Mouse (Mus musculus) gonadal fat pad, adult 2 months (tissue): ENCODE results near the gene Ceacam3. TPM values are rescaled to one million over a fixed set of nuclear protein-coding genes. Genes with fewer than 3 reads are reported as not detected.
"Not testable (repeated sequence)": the region's sequence is repeated elsewhere in the genome, so short reads cannot be mapped to it uniquely, and the experiment has no call there.

Experiments
- DNase-seq: peaks from one replicate; pipeline ENCODE4 v3.0.0-alpha.2; 2012; ENCODE audit warnings: low read depth
- polyA plus RNA-seq: library from polyadenylated mRNA; depleted of rRNA; stranded (reverse); fragments of >200 nt; gene quantifications from 2 replicates; pipeline ENCODE4 v1.2.3, GENCODE M21; 2012; rRNA removed

Gene Ceacam3
- not detected in 2 replicates for polyA plus RNA-seq

DNA sequence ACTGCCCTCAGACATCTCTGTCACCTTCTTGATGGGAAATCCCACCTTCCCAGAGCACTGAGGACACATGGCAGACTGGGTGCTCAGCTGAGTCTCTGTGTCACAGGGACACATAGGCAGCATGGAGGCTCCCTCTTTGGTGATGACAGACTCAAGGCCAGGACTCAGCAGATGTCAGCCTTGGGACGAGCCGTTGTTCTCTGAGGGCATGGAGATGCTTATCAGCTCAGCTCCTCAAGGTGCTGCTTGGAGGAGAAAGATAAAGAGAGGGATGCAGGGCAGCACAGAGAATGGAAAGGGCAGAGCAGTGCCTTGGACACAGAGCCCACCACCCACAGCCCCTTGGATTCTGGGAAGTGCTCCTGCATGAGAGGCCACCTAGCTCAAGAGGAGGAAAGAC lies at the start of gene Ceacam3:
TSS of gene Ceacam3 (plus strand) at position 352 of the 400 bp plus-strand sequence.
- DNase-seq, result no peak

DNA sequence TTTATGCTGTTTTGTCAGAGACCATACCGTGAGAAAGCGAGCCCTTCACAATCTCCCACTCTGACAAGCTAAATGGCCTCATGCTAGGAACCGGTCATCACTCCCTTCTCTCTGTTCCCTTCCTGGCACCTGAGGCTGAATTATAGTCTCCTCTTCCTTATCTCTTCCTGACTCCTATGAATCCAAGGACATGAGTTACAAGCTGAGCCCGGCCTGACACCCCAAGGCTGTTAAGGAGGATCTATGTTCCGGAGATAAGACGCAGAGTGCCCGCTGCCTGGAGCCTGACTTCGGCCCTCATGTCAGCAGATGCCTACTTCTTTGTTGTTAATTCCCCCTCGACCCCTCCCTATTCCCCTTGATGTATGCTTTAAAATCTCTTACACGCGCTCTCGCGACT lies 48.5 kb upstream of the Ceacam3 start:
- DNase-seq, result not testable (repeated sequence)

DNA sequence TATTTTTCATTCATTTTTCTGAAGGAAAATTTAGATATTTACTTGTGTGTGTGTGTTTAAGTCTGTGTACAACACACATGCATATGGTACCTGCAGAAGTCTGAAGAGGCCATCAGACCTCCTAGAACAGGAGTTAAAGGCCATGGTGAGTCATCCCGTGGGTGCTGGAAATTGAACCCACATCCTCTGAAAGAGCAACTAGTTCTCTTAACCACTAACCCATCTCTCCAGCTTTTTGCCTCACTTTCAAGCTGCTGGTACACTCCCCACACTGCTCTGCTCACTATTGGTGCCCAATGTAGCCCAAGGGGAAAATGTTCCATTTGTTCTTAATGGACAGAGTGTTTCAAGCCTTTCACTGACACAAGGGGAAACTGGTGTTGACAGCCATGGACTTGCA lies 14.8 kb upstream of the Ceacam3 start:
- no peak for DNase-seq

DNA sequence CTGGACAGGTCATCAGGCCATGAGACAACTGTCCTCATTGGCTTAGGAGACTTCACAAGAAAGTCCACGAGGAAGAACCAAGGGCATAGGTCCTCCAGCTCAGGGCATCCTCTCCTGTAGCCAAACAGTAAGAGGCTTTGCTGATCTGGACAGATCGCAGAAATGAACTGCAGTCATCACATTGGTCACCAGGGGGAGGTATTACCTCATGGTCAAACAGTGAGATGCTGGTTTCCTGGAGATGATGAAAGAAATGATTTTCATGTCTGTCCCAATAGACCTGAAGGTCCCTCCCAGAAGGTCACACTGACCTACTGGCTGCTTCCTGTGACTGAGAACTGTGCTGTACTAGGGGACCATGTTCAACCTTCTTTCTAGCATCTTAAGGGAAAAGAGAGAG lies 5.6 kb downstream of the Ceacam3 start:
- no peak for DNase-seq

DNA sequence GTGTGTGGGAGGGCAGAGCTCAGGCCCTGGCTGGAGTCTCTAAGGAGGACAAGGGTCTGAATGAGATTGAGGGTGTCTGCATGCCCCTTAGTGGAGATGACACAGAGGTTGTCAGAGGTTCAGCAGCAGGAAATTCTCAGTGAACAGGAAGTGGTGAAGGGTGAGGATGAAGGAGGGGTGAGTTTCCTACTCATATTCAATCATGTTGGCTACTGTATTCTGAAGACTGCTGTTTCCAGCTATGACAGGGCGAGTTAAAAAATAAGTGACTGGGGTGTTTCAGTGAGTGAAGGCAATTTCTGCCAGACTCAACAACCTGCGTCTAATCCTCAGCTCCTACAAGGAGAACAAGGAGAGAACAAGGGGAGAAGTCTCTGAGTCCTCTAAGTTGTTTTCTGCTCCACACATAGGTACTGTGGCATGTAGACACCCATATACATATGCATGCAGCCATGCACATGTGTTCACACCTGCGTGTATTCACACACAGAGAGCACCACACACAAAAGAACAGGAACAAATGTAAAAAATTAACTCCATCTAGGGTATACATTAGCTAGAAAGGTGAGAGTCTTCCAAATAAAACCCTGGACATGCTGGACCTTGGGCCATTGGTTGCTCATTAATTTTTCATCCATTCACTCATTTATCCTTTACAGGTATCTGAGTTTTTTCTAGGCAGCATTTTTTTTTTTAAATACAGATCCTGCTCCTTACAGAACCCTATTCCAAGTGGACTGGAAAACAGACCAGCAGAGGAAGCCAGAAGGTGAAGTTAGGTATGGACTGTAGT lies 7.0 kb downstream of the Ceacam3 start:
- no peak for DNase-seq

DNA sequence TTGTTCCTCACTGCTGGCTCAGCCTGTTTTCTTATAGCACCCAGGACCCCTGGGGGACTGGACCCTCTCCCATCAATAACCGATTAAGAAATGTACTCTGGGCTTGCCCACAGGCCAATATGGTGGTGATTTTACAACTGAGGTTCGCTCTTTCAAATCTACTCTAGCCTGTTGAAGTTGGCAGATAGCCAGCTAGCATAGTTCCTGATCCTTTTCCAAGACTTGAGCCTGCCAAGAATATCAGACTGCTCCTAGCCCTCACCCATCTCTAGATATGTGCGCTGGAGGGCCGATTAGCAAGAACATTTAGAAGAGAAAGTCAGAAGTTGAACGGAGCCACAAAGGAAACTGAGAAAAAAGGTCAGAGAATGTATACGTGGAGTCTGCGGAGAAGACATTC lies 8.9 kb downstream of the Ceacam3 start:
- DNase-seq, result no peak

DNA sequence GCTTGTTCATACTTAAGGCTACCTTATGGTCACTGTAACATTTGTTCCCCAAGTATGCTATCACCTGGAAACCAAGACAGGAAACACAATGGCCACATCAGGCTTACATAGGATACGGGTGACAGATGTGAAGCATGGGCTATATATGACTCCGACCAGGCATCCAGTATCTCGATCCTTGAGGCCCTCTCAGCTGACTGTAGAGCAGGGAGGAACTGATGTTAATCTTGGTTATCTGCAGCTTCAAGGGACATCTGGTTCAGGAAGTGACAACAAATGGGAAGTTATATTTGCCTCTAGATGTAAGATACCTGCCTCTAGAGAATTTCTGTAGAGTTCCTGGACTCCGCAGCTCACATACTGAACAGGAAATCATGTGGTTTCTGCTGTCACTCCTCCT lies 21.7 kb downstream of the Ceacam3 start:
- DNase-seq, result no peak

DNA sequence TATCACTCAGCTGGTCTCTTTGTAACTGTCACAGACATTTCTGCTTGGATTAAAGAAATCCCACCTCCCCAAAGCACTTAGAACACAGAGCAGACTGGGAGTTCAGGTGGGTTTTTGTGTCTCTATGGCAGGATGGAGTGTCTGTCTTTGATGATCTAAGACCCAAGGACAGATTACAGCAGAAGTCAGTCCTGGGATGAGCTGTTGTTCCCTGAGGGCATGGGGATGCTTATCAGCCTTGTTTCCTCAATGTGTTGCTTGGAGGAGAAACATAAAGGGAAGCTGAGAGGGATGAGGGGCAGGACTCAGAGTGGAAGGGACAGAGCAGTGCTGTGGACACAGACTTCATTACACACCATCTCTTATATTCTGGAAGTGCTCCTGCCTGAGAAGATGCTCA lies 53.1 kb downstream of the Ceacam3 start, which contains the start of gene Psg29:
TSS of gene Psg29 (plus strand) at position 301 of the 400 bp plus-strand sequence.
- no peak for DNase-seq

DNA sequence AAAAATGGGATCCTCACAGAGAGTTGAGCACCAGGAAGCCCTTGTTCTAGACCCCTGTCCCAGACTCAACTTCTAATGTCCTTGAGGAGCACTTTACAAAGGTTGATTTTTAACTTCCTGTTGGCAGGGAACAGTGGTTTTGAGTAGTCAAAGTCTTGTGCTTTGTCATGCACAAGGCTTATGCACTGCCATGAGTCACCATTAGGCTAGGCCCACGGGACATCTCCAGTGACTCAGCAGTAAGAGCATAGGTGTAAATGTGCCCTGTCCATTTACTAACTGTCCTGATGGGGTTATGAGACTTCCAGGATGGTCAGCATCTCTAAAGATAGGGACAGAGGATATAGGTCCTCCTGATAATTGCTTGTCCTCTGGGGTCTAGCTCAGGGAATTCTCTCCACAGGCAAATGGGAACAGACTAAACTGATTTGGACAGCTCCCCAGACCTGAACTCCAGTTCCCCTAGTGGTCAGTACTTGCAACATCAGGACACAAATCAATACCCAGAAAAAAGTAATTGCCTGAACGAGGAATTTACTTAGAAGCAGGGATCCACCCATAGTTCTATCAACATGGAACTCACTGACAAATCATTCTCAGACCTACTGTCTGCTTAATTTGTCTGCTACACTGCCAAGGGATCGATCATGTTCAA lies 55.6 kb downstream of the Ceacam3 start:
- DNase-seq, result no peak

Other genes starting within 250 kb of the Ceacam3 start
- 4.3 and 6.2 TPM in 2 replicates for gene Ptgir, start 243.8 kb upstream of the Ceacam3 start, polyA plus RNA-seq
- gene Calm3, start 226.2 kb upstream of the Ceacam3 start, polyA plus RNA-seq, result 174 and 195 TPM in 2 replicates
- gene Pnmal2, start 205.6 kb upstream of the Ceacam3 start, polyA plus RNA-seq, result 1.1 and 3.8 TPM in 2 replicates
- 0.06 TPM in 1 of 2 replicates, not detected in the other for gene Pnmal1, start 190.6 kb upstream of the Ceacam3 start, polyA plus RNA-seq
- not detected in 2 replicates for gene Gm42372, start 167.2 kb upstream of the Ceacam3 start, polyA plus RNA-seq
- 3.0 and 4.1 TPM in 2 replicates for gene Ccdc8, start 157.6 kb upstream of the Ceacam3 start, polyA plus RNA-seq
- 103 and 120 TPM in 2 replicates for gene Ppp5c, start 122.4 kb upstream of the Ceacam3 start, polyA plus RNA-seq
- gene Hif3a, start 87.9 kb upstream of the Ceacam3 start, polyA plus RNA-seq, result 5.2 and 7.9 TPM in 2 replicates
- gene Psg16, start 76.2 kb upstream of the Ceacam3 start, polyA plus RNA-seq, result 0.15 TPM in 1 of 2 replicates, not detected in the other
- gene Psg29, start 53.2 kb downstream of the Ceacam3 start, polyA plus RNA-seq, result not detected in 2 replicates